In genomic region chrX:20332756-20333155, GRCm38 (mm10) we compare ENCODE assay signal across 15 mouse cellular contexts. TPM values are rescaled to one million over a fixed set of nuclear protein-coding genes. Genes with fewer than 3 reads are reported as not detected.
DNase-seq lines count a peak whose midpoint lies in the region; ATAC-seq and TF ChIP-seq lines count a peak whose summit lies in the region.
"Had no signal": no experiment of that assay in that cellular context is flagged by ENCODE, and none has a peak within 500 bp of the region (broad histone marks: within the 10 kb centered on the region; RNA-seq: fewer than 3 reads in every experiment).

No protein-coding gene starts in this region.

- H3K27me3 ChIP-seq in heart, adult 2 months (ENCODE audit: control insufficient read depth, insufficient read depth, low read length), result no peaks in the 10 kb centered on the region
- no peaks in the 10 kb centered on the region for H3K27me3 ChIP-seq in liver, embryonic 11.5 days (replicated peaks; ENCODE audit: control insufficient read depth, insufficient read depth, low read length)
- H3K27me3 ChIP-seq: intestine, embryonic 15.5 days; lung, embryonic 15.5 days had no signal

- peak; percentile 6 to 25 for DNase-seq in frontal cortex, postnatal 36 days (ENCODE audit: low spot score in 2 of 2)
- no peak for DNase-seq in frontal cortex, postnatal 10 days (ENCODE audit: low spot score in 2 of 2)
- DNase-seq in right cerebral cortex, adult 2 months (ENCODE audit: low spot score in 2 of 2), result peak; percentile 4 to 21
- DNase-seq in right cerebral cortex, postnatal 4 days, result no peak
- DNase-seq in cerebellum, postnatal 10 days, result peak; percentile 28 to 61
- no peak for DNase-seq in heart, adult 2 months
- no peak for DNase-seq in liver, embryonic 11.5 days (ENCODE audit: low spot score)
- DNase-seq: heart, postnatal 36 days; kidney, postnatal 10 days; liver had no signal

- no peak overlapping the region for H3K4me2 ChIP-seq in liver, embryonic 11.5 days
- H3K4me2 ChIP-seq: intestine, embryonic 15.5 days; lung, embryonic 15.5 days had no signal

- TF ChIP-seq CTCF in heart, adult 2 months (IDR thresholded peaks at IDR 0.05), result no peak

- no peaks in the 10 kb centered on the region for H3K4me1 ChIP-seq in heart, adult 2 months (ENCODE audit: control insufficient read depth, insufficient read depth, low read length)
- no peaks in the 10 kb centered on the region for H3K4me1 ChIP-seq in liver, embryonic 11.5 days (replicated peaks; ENCODE audit: control insufficient read depth, insufficient read depth, low read length)
- H3K4me1 ChIP-seq: heart, embryonic 10.5 days; intestine, embryonic 15.5 days; lung, embryonic 15.5 days had no signal

- no peak overlapping the region for H3K4me3 ChIP-seq in heart, adult 2 months
- H3K4me3 ChIP-seq in liver, embryonic 11.5 days (ENCODE audit: low read depth, low read length), result no peak overlapping the region
- H3K4me3 ChIP-seq: heart, embryonic 10.5 days; intestine, embryonic 15.5 days; left cerebral cortex, adult 2 months; lung, embryonic 15.5 days; megakaryocyte, embryonic 14.5 days had no signal

- no peak for TF ChIP-seq POLR2A in heart, adult 2 months (IDR thresholded peaks at IDR 0.05; ENCODE audit: insufficient read depth, low read depth, low read length)

- no peak for ATAC-seq in liver, embryonic 11.5 days (replicated peaks; ENCODE audit: low FRiP score)
- ATAC-seq: intestine, embryonic 15.5 days had no signal

- no peak for TF ChIP-seq EP300 in heart, adult 2 months (IDR thresholded peaks at IDR 0.05; ENCODE audit: insufficient read depth, low read depth, low read length)

- intact Hi-C loops in heart, adult 2 months (cut with DNase I), result no loop called here

- H3K79me2 ChIP-seq in heart, adult 2 months (replicated peaks; ENCODE audit: control insufficient read depth, insufficient read depth, low read length), result no peaks in the 10 kb centered on the region

- H3K9me3 ChIP-seq in liver, embryonic 11.5 days (ENCODE audit: control insufficient read depth, low read length), result no peaks in the 10 kb centered on the region
- H3K9me3 ChIP-seq: heart, embryonic 10.5 days; intestine, embryonic 15.5 days; lung, embryonic 15.5 days; megakaryocyte, embryonic 14.5 days had no signal

- no peak overlapping the region for H3K9ac ChIP-seq in heart, adult 2 months (ENCODE audit: low read depth, low read length)
- H3K9ac ChIP-seq in liver, embryonic 11.5 days (ENCODE audit: low read depth, low read length), result no peak overlapping the region
- H3K9ac ChIP-seq: intestine, embryonic 15.5 days; lung, embryonic 15.5 days had no signal

- H3K27ac ChIP-seq in heart, adult 2 months, result no peak overlapping the region
- no peak overlapping the region for H3K27ac ChIP-seq in liver, embryonic 11.5 days (ENCODE audit: low read depth, low read length)
- H3K27ac ChIP-seq: heart, embryonic 10.5 days; intestine, embryonic 15.5 days; left cerebral cortex, adult 2 months; lung, embryonic 15.5 days had no signal

- WGBS in heart, adult 2 months, result 42% methylated on average over 1 of the region's 1 CpGs
- WGBS in liver, embryonic 11.5 days, result 73% methylated on average over 1 of the region's 1 CpGs

- no peaks in the 10 kb centered on the region for H3K36me3 ChIP-seq in heart, adult 2 months (ENCODE audit: control insufficient read depth, insufficient read depth, low read length)
- H3K36me3 ChIP-seq in liver, embryonic 11.5 days (ENCODE audit: control insufficient read depth, insufficient read depth, low read length), result no peaks in the 10 kb centered on the region
- H3K36me3 ChIP-seq: heart, embryonic 10.5 days; intestine, embryonic 15.5 days; lung, embryonic 15.5 days had no signal

RNA-seq across cellular contexts. Expression of gene Rp2, which starts 31.5 kb away (rescaled TPM):
- total RNA-seq in heart, adult 2 months (2021), result 10 to 100 TPM in 1 of 2 experiments, 1 to 10 TPM in 1; 9.4 to 10.5 TPM
- polyA plus RNA-seq in heart, adult 2 months (2012; rRNA removed), result 4.0 and 5.0 TPM in 2 replicates
- polyA plus RNA-seq in liver, embryonic 11.5 days (2014; fragmentation: Nextera tagmentation; extraction: Ambion mirVana), result 15.3 and 15.8 TPM in 2 replicates

RNA-seq across cellular contexts. Expression of gene Slc9a7, which starts 41.1 kb away (rescaled TPM):
- total RNA-seq in heart, adult 2 months (2021), result 1 to 10 TPM; 3.8 to 4.8 TPM
- 2.1 and 2.8 TPM in 2 replicates for polyA plus RNA-seq in heart, adult 2 months (2012; rRNA removed)
- 0.35 and 0.48 TPM in 2 replicates for polyA plus RNA-seq in liver, embryonic 11.5 days (2014; fragmentation: Nextera tagmentation; extraction: Ambion mirVana)

Comparison
In these comparisons a context has a peak if more than half of its experiments do, and no peak if none do; other contexts are left out.
1. DNase-seq: peak in frontal cortex, postnatal 36 days (2 of 2), right cerebral cortex, adult 2 months (2 of 2) and cerebellum, postnatal 10 days (2 of 2); none in frontal cortex, postnatal 10 days (0 of 2), right cerebral cortex, postnatal 4 days (single experiment), heart, adult 2 months (0 of 2) and liver, embryonic 11.5 days (single experiment).